Mouse (Mus musculus): ENCODE data around the gene Pknox2.

DNA sequence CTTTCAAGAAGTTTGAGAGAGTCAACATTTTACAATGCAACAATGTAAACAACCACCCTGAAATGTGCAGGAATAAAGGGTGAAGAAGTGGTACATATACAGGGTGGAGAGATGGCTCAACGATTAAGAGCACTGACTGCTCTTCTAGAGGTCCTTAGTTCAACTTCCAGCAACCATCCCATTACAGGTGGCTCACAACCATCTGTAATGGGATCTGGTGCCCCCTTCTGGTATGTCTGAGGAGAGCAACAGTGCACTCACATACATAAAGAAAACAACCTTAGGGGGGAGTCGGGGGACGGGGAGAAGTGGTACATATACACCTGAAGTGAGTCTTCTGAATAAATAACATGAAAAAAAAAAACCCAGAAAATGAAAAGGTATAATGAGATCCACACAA lies 262.0 kb downstream of the Pknox2 start:
- no peak for TF ChIP-seq CTCF (IDR thresholded peaks at IDR 0.05; ENCODE audit: control insufficient read depth, insufficient read depth, low read length)
- TF ChIP-seq POLR2A (IDR thresholded peaks at IDR 0.05; ENCODE audit: borderline replicate concordance, control insufficient read depth, low read depth, low read length): no peak

Measured in bone marrow, adult 2 months (tissue).